Mouse (Mus musculus) ES-E14 (cell line): Measurements from ENCODE around the gene Tekt5. TPM values are rescaled to one million over a fixed set of nuclear protein-coding genes. Genes with fewer than 3 reads are reported as not detected.

Source experiments
- DNase-seq: peaks from one replicate; pipeline ENCODE4 v3.0.0-alpha.2; 2013; ENCODE audit warnings: low read depth, low spot score
- H3K27ac ChIP-seq: 2 replicates; pipeline ENCODE4 v1.5.1; 2012; ENCODE audit warnings: low read depth, mild to moderate bottlenecking, low read length, moderate library complexity, mixed read lengths; ENCODE audit not compliant: poor library complexity, insufficient read depth, severe bottlenecking
- H3K36me3 ChIP-seq: 2 replicates; pipeline ENCODE4 v1.6.1; 2012; ENCODE audit warnings: mild to moderate bottlenecking, low read length, moderate library complexity, mixed read lengths; ENCODE audit not compliant: control insufficient read depth, poor library complexity, insufficient read depth, severe bottlenecking
- H3K4me1 ChIP-seq, 2 experiments: fragments of 150-350 bp in 1 of 2; sonication (generic) in 1 of 2; 2 replicates each; pipeline ENCODE4 v1.6.1; 2012; ENCODE audit warnings: low read length in 2 of 2, mild to moderate bottlenecking in 1 of 2, mixed read lengths in 1 of 2; ENCODE audit not compliant: control insufficient read depth in 2 of 2, insufficient read depth in 2 of 2, poor library complexity in 1 of 2
- H3K4me3 ChIP-seq, 2 experiments: fragments of 150-350 bp in 1 of 2; sonication (generic) in 1 of 2; 2 replicates each; pipeline ENCODE4 v1.5.1; 2012; ENCODE audit warnings: low read length in 2 of 2, low read depth in 1 of 2, mild to moderate bottlenecking in 1 of 2, mixed read lengths in 1 of 2; ENCODE audit not compliant: insufficient read depth in 1 of 2, poor library complexity in 1 of 2, severe bottlenecking in 1 of 2
- H3K9ac ChIP-seq: 2 replicates; pipeline ENCODE4 v1.6.1; 2012; ENCODE audit warnings: low read depth, mild to moderate bottlenecking, low read length, mixed read lengths; ENCODE audit not compliant: poor library complexity, insufficient read depth, severe bottlenecking
- H3K9me3 ChIP-seq: fragments of 150-350 bp; sonication (generic); 2 replicates; pipeline ENCODE4 v1.6.1; 2012; ENCODE audit warnings: low read depth, mild to moderate bottlenecking, low read length; ENCODE audit not compliant: control insufficient read depth, insufficient read depth
- CHD2 ChIP-seq: IDR thresholded peaks from 2 replicates; pipeline ENCODE4 v1.6.1; 2014; ENCODE audit warnings: mild to moderate bottlenecking, low read depth, low read length, inconsistent platforms
- HCFC1 ChIP-seq: IDR thresholded peaks from 2 replicates; pipeline ENCODE4 v1.6.1; 2012; ENCODE audit warnings: low read length, inconsistent platforms, borderline replicate concordance; ENCODE audit not compliant: insufficient read depth
- MAFK ChIP-seq: IDR thresholded peaks from 2 replicates; pipeline ENCODE4 v1.6.1; 2014; ENCODE audit warnings: mild to moderate bottlenecking, low read depth, low read length, inconsistent platforms; ENCODE audit not compliant: insufficient read depth
- ZC3H11A ChIP-seq: IDR thresholded peaks from 2 replicates; pipeline ENCODE4 v1.6.1; 2012; ENCODE audit warnings: low read depth, mild to moderate bottlenecking, inconsistent platforms, low read length, borderline replicate concordance
- ZNF384 ChIP-seq: IDR thresholded peaks from 2 replicates; pipeline ENCODE4 v1.6.1; 2012; ENCODE audit warnings: low read depth, low read length, inconsistent platforms
- in situ Hi-C, 2 experiments: fragments of 600-800 bp; cut with MboI; formaldehyde crosslinking; loops; one replicate each; pipeline ENCODE4 v1.15.1; 2025; ENCODE audit warnings: low sequenced_read_pairs in 2 of 2, inconsistent platforms in 1 of 2; ENCODE audit not compliant: unreplicated experiment in 2 of 2
- total RNA-seq: library from RNA; depleted of rRNA; stranded (reverse); fragments of 300-350 nt; gene quantifications from 2 replicates; pipeline ENCODE4 v1.2.3, GENCODE M21; 2012

The Tekt5 gene
- total RNA-seq, 1 experiment: 0.22 TPM

DNA sequence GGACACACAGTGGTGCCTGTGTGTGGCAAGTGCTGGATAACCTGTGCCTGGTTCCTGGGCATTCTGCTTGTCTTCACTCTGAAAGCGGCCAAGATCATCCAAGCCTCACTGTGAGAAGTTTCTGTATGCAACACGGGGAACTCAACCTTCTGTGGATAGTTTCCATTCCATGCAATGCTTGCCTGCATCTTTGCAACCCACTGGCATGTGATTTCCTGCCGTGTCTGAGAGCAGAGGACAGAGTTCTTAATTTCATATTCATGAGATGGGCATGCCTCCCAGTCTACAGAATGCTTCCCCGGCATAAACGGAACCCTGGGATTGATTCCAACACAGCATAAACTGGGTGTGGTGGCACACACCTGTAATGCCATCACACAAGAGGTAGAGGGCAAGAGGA is 42.8 kb upstream of the Tekt5 start:
- no peak overlapping the region for H3K4me3 ChIP-seq
- H3K9ac ChIP-seq: no peak overlapping the region
- TF ChIP-seq CHD2 (no peak), MAFK (no peak), HCFC1 (no peak), ZNF384 (no peak), ZC3H11A (no peak)
- no peaks in the 10 kb centered on the region for H3K9me3 ChIP-seq
- no peak for DNase-seq
- no peak overlapping the region for H3K27ac ChIP-seq
- H3K36me3 ChIP-seq: no peaks in the 10 kb centered on the region
- in situ Hi-C loops: no loop called here
- H3K4me1 ChIP-seq: no peaks in the 10 kb centered on the region

DNA sequence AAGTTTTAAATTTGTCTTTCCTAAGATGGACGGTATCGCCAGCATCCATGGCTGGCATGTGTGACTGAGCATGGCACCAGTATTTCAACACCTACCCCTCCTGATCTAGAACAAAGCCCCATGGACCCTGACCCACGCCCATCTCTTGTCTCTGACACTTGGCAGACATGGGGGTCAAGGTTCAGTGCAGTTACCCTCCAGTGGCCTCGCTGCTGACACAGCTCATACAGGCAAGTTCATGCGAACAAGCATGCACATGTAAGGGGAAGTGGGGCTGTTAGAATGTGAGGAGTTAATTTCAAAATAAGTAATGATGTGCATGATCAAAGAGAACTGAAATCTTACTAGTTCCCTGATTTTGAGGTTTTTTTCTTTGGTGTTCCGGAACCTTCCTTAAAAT is 40.9 kb upstream of the Tekt5 start:
- Histone ChIP-seq H3K4me1 (no peaks in the 10 kb centered on the region), H3K9ac (no peak overlapping the region), H3K27ac (no peak overlapping the region), H3K9me3 (no peaks in the 10 kb centered on the region), H3K4me3 (no peak overlapping the region), H3K36me3 (no peaks in the 10 kb centered on the region)
- in situ Hi-C loops: no loop called here
- TF ChIP-seq CHD2 (no peak), ZNF384 (no peak), ZC3H11A (no peak), HCFC1 (no peak), MAFK (no peak)
- DNase-seq: no peak

DNA sequence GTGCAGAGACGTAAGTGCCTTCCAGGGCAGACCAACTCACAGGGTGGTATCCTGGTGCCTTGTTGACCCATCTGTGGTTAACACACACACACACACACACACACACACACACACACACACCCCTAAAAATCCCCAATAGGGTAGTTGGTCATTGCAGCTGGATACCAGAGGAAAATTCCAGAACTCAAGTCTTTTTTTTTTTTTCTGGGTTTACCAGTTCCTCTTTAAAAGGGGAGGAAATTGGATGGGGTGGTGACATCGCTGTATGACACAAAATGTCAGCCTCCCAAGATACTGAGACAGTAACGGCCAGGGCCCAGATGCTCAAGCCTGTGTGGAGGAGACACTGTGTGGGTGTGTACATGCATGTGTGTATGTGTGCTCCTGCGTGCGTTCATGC is 38.1 kb upstream of the Tekt5 start:
- TF ChIP-seq MAFK: no peak
- TF ChIP-seq HCFC1: no peak
- TF ChIP-seq CHD2: no peak
- no peak for TF ChIP-seq ZC3H11A
- TF ChIP-seq ZNF384: no peak
- no peak for DNase-seq
- no peak overlapping the region for H3K27ac ChIP-seq
- no peak overlapping the region for H3K4me3 ChIP-seq
- no peak overlapping the region for H3K9ac ChIP-seq
- H3K4me1 ChIP-seq: no peaks in the 10 kb centered on the region
- no peaks in the 10 kb centered on the region for H3K36me3 ChIP-seq
- no peaks in the 10 kb centered on the region for H3K9me3 ChIP-seq
- in situ Hi-C loops: no loop called here

GRCm38 (mm10) chr16:10432387-10432786 is 37.1 kb upstream of the Tekt5 start:
- H3K4me3 ChIP-seq: no peak overlapping the region
- no peaks in the 10 kb centered on the region for H3K36me3 ChIP-seq
- DNase-seq: no peak
- no peaks in the 10 kb centered on the region for H3K4me1 ChIP-seq
- in situ Hi-C loops: no loop called here
- no peak overlapping the region for H3K27ac ChIP-seq
- no peaks in the 10 kb centered on the region for H3K9me3 ChIP-seq
- no peak for TF ChIP-seq MAFK
- TF ChIP-seq ZC3H11A: no peak
- no peak for TF ChIP-seq ZNF384
- no peak for TF ChIP-seq HCFC1
- no peak for TF ChIP-seq CHD2
- no peak overlapping the region for H3K9ac ChIP-seq

DNA sequence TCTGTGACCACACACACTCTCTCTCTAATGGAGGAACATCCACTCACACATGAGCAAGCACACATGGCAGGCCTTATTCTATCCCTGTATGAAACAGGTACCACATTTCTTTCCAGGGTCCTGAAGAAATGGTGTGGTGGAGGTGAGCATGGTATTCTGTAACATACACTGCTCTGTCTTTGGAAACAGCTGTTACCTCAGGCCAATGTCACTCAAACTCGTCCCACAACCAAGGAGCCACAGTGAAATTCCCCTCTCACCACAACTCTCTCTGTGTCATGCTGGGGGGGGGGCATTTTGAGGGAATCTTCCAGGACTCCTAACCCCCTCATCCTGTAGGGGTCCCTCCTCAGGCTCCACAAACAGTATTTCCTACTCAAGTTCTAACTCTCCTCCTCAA is 36.6 kb upstream of the Tekt5 start:
- DNase-seq: no peak
- Histone ChIP-seq H3K9me3 (no peaks in the 10 kb centered on the region), H3K9ac (no peak overlapping the region), H3K36me3 (no peaks in the 10 kb centered on the region), H3K27ac (no peak overlapping the region), H3K4me3 (no peak overlapping the region), H3K4me1 (no peaks in the 10 kb centered on the region)
- TF ChIP-seq HCFC1 (no peak), MAFK (no peak), ZC3H11A (no peak), ZNF384 (no peak), CHD2 (no peak)
- in situ Hi-C loops: no loop called here
